ENCODE assay signal across 8 mouse cellular contexts in the genomic region with DNA sequence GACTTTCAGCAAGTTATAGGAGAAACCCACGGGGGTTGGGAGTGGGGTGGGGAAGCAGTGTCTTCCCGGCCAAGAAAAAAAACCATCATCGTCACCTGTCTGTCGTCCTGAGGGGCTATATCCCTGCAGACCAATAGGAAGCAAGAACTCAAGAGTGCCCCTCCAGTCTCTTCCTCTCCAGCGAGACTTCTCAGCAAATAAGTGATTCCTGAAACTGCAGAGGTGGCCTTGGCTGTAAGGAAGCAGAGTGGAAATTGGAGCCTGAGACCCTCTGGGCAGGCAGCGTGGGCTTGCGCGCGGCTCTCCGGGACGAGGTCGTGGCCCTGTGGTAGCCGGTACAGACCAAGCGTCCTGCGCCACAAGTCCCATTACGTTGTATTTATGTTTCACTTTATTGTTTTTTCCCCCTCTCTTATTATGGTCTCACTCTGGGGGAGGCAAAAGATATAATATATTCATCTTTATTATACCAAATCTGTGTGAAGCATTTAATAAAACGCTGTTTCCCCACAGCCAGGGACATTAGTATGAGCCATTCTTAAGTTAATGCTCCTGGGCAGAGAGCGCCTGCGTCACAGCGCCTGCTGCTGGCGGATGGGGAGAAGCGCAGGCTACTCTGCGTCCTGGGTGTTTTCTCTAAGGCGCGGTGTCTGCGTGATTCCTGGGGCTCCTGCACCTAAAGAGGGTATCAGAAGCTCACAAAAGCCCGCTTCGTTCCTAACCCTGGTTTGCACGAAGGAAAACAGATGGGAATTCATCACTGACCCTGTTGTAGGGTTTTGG. TPM values are rescaled to one million over a fixed set of nuclear protein-coding genes. Genes with fewer than 3 reads are reported as not detected.
DNase-seq lines count a peak whose midpoint lies in the region; ATAC-seq and TF ChIP-seq lines count a peak whose summit lies in the region.

No protein-coding gene starts in this region.

- 1% methylated on average over 29 of the region's 29 CpGs for WGBS in limb, embryonic 11.5 days
- WGBS in olfactory bulb, adult 2 months = 6% methylated on average over 29 of the region's 29 CpGs

- H3K9me3 ChIP-seq in MEL (replicated peaks; ENCODE audit: insufficient read depth, low read length) = no peaks in the 10 kb centered on the region
- H3K9me3 ChIP-seq in limb, embryonic 11.5 days (ENCODE audit: control insufficient read depth, low read length) = no peaks in the 10 kb centered on the region

- no peaks in the 10 kb centered on the region for H3K79me2 ChIP-seq in MEL (ENCODE audit: control insufficient read depth, insufficient read depth, low read length, poor library complexity)

- TF ChIP-seq EP300 in MEL (IDR thresholded peaks at IDR 0.05; ENCODE audit: low read depth in 1 of 2, low read length in 2 of 2) = no peak

- no peak overlapping the region for H3K4me2 ChIP-seq in limb, embryonic 11.5 days (ENCODE audit: low read depth, severe bottlenecking)

- H3K27ac ChIP-seq in MEL (ENCODE audit: control insufficient read depth, low read depth, low read length) = no peak overlapping the region
- H3K27ac ChIP-seq in limb, embryonic 11.5 days (replicated peaks; ENCODE audit: low read depth, low read length) = no peak overlapping the region
- H3K27ac ChIP-seq in olfactory bulb, adult 2 months (ENCODE audit: insufficient read depth, low read depth, low read length) = no peak overlapping the region

- TF ChIP-seq CTCF in MEL (IDR thresholded peaks at IDR 0.05 in 2 of 3, conservative IDR thresholded peaks at IDR 0.05 in 1 of 3; ENCODE audit: control insufficient read depth in 1 of 3, insufficient read depth in 1 of 3, low read depth in 2 of 3, low read length in 3 of 3, poor library complexity in 1 of 3, severe bottlenecking in 1 of 3) = peak; percentile 92 to 100 (median 99)
- peak; percentile 74; the same call in 1 of the 2 replicates for TF ChIP-seq CTCF in olfactory bulb, adult 2 months (IDR thresholded peaks at IDR 0.05; ENCODE audit: insufficient read depth, low read depth, low read length)

- no peaks in the 10 kb centered on the region for H3K36me3 ChIP-seq in MEL (ENCODE audit: control insufficient read depth in 1 of 2, insufficient read depth in 2 of 2, low read length in 2 of 2)
- H3K36me3 ChIP-seq in limb, embryonic 11.5 days (ENCODE audit: control insufficient read depth, insufficient read depth, low read length) = no peaks in the 10 kb centered on the region

- H3K9ac ChIP-seq in MEL (ENCODE audit: control insufficient read depth, low read depth, low read length, poor library complexity, severe bottlenecking) = no peak overlapping the region
- no peak overlapping the region for H3K9ac ChIP-seq in limb, embryonic 11.5 days (ENCODE audit: low read length)

- H3K4me3 ChIP-seq in MEL (ENCODE audit: control insufficient read depth in 1 of 2, insufficient read depth in 1 of 2, low read depth in 2 of 2, low read length in 2 of 2) = no peak overlapping the region
- H3K4me3 ChIP-seq in limb, embryonic 11.5 days (ENCODE audit: low read depth, low read length) = no peak overlapping the region
- H3K4me3 ChIP-seq in olfactory bulb, adult 2 months (ENCODE audit: insufficient read depth, low read depth, low read length) = no peak overlapping the region

- peaks cover 1 to 11% of the 10 kb centered on the region in 2 experiments for H3K27me3 ChIP-seq in MEL (ENCODE audit: control insufficient read depth in 1 of 2, insufficient read depth in 2 of 2, low read length in 2 of 2)
- H3K27me3 ChIP-seq in limb, embryonic 11.5 days (ENCODE audit: control insufficient read depth, insufficient read depth, low read length) = peaks cover 56% of the 10 kb centered on the region

- ATAC-seq in limb, embryonic 11.5 days (ENCODE audit: insufficient number of reproducible peaks, low FRiP score, low TSS enrichment, low read depth) = no peak
- ATAC-seq in frontal cortex, adult (ENCODE audit: low TSS enrichment) = no peak

- no peak for TF ChIP-seq POLR2A in MEL (IDR thresholded peaks at IDR 0.05; ENCODE audit: control insufficient read depth in 1 of 2, insufficient read depth in 1 of 2, low read depth in 1 of 2, low read length in 2 of 2, poor library complexity in 1 of 2)
- TF ChIP-seq POLR2A in olfactory bulb, adult 2 months (IDR thresholded peaks at IDR 0.05; ENCODE audit: insufficient read depth, low read depth, low read length) = no peak

- DNase-seq in kidney, adult 18-20 months = peak; percentile 28
- no peak for DNase-seq in kidney, adult 11 months
- peak; percentile 59 for DNase-seq in MEL (ENCODE audit: low read depth, low spot score)
- DNase-seq in embryo, embryonic 10.5 days (ENCODE audit: low spot score) = peak; percentile 72
- peak; percentile 71 for DNase-seq in limb, embryonic 11.5 days (ENCODE audit: low spot score)
- DNase-seq in cerebellum, adult 18-20 months = no peak

- H3K4me1 ChIP-seq in MEL (ENCODE audit: control insufficient read depth in 1 of 2, insufficient read depth in 2 of 2, low read length in 2 of 2) = no peaks in the 10 kb centered on the region
- no peaks in the 10 kb centered on the region for H3K4me1 ChIP-seq in limb, embryonic 11.5 days (ENCODE audit: control insufficient read depth, insufficient read depth, low read length)
- H3K4me1 ChIP-seq in olfactory bulb, adult 2 months (ENCODE audit: control insufficient read depth, insufficient read depth, low read length) = no peaks in the 10 kb centered on the region

- peak; percentile 39 for TF ChIP-seq RAD21 in MEL (IDR thresholded peaks at IDR 0.05; ENCODE audit: low read depth, low read length)

TF ChIP-seq in MEL, 35 proteins besides CTCF, POLR2A, EP300 and RAD21:
- TF ChIP-seq SMC3 (IDR thresholded peaks at IDR 0.05; ENCODE audit: low read depth, low read length) (peak; percentile 67), TBP (IDR thresholded peaks at IDR 0.05; ENCODE audit: low read depth, low read length) (no peak)
TF ChIP-seq in MEL: peak in this region for 1.

RNA-seq across cellular contexts. Expression of a gene that starts 8.5 kb away (rescaled TPM):
- total RNA-seq in MEL (2012; rRNA removed) = not detected in 2 replicates
- not detected for polyA plus RNA-seq in MEL (2012; ENCODE audit: insufficient read depth in 1 of 2, insufficient read length in 2 of 2, low read depth in 1 of 2, low replicate concordance in 2 of 2, missing spikeins in 1 of 2)
- polyA plus RNA-seq in limb, embryonic 11.5 days (2014; fragmentation: Nextera tagmentation; extraction: Ambion mirVana) = 5.0 and 5.1 TPM in 2 replicates
- not detected in 2 replicates for polyA plus RNA-seq in olfactory bulb, adult 2 months (2012; ENCODE audit: insufficient read depth, insufficient read length, low replicate concordance, missing spikeins)

Comparison
In these comparisons a context has a peak if more than half of its experiments do, and no peak if none do; other contexts are left out.
1. DNase-seq: peak in kidney, adult 18-20 months (single experiment), MEL (single experiment), embryo, embryonic 10.5 days (single experiment) and limb, embryonic 11.5 days (single experiment); none in kidney, adult 11 months (single experiment) and cerebellum, adult 18-20 months (0 of 2).